Mouse (Mus musculus): Measurements from ENCODE around the gene 4930512M02Rik.

GRCm38 (mm10) chr11:11609243-11609642 lies 18.4 kb downstream of the 4930512M02Rik start:
- TF ChIP-seq GATA1 (IDR thresholded peaks at IDR 0.05; ENCODE audit: low read length) (no peak), TAL1 (IDR thresholded peaks at IDR 0.05; ENCODE audit: low read length) (no peak)

Data from erythroblast, embryonic 14.5 days (primary cell).